ENCODE assay signal across 10 mouse cellular contexts in the genomic region with DNA sequence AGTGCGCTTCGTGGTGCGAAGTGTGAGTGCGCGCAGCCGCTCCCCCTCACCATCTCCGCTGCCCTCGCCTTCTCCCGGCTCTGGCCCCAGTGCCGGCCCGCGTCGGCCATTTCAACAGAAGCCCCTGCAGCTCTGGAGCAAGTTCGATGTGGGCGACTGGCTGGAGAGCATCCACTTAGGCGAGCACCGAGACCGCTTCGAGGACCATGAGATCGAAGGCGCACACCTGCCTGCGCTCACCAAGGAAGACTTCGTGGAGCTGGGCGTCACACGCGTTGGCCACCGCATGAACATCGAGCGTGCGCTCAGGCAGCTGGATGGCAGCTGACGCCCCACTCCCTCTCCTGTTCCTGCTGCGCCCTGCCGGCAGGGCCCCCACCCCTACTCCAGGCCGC. TPM values are rescaled to one million over a fixed set of nuclear protein-coding genes. Genes with fewer than 3 reads are reported as not detected.
DNase-seq lines count a peak whose midpoint lies in the region; ATAC-seq and TF ChIP-seq lines count a peak whose summit lies in the region.
"Had no signal": no experiment of that assay in that cellular context is flagged by ENCODE, and none has a peak within 500 bp of the region (broad histone marks: within the 10 kb centered on the region; RNA-seq: fewer than 3 reads in every experiment).

No protein-coding gene starts in this region.

- H3K9me3 ChIP-seq in heart, embryonic 11.5 days (replicated peaks; ENCODE audit: control insufficient read depth, low read length), result no peaks in the 10 kb centered on the region
- no peaks in the 10 kb centered on the region for H3K9me3 ChIP-seq in ES-Bruce4 (replicated peaks; ENCODE audit: control insufficient read depth, insufficient read depth, low read length, poor library complexity, severe bottlenecking)
- no peaks in the 10 kb centered on the region for H3K9me3 ChIP-seq in forebrain, embryonic 12.5 days
- H3K9me3 ChIP-seq in midbrain, embryonic 10.5 days (replicated peaks), result no peaks in the 10 kb centered on the region

- TF ChIP-seq CTCF in ES-Bruce4 (IDR thresholded peaks at IDR 0.05; ENCODE audit: low read depth, low read length), result no peak

- H3K27me3 ChIP-seq in heart, embryonic 11.5 days (ENCODE audit: control insufficient read depth, insufficient read depth, low read length), result peaks cover 38% of the 10 kb centered on the region
- H3K27me3 ChIP-seq in ES-Bruce4 (ENCODE audit: control insufficient read depth, insufficient read depth, low read length, poor library complexity, severe bottlenecking), result no peaks in the 10 kb centered on the region
- H3K27me3 ChIP-seq in forebrain, embryonic 12.5 days, result peaks cover 49% of the 10 kb centered on the region
- H3K27me3 ChIP-seq in midbrain, embryonic 10.5 days (ENCODE audit: low read depth, poor library complexity, severe bottlenecking), result peaks cover 50% of the 10 kb centered on the region

- H3K4me3 ChIP-seq in heart, embryonic 11.5 days (ENCODE audit: low read depth, low read length), result peak overlapping the region; percentile 36
- H3K4me3 ChIP-seq in ES-Bruce4 (ENCODE audit: low read depth, low read length), result peak overlapping the region; percentile 32
- H3K4me3 ChIP-seq in forebrain, embryonic 12.5 days (replicated peaks), result peak overlapping the region; percentile 23
- peak overlapping the region; percentile 47 for H3K4me3 ChIP-seq in midbrain, embryonic 10.5 days

- no peak for DNase-seq in heart, adult 18-20 months
- peak; percentile 42 for DNase-seq in midbrain, embryonic 10.5 days (ENCODE audit: low spot score)
- no peak for DNase-seq in adrenal gland, postnatal 10 days
- no peak for DNase-seq in left cerebral cortex, adult 18-20 months (ENCODE audit: low spot score in 2 of 2)
- DNase-seq: kidney, adult 8-10 months had no signal

- peak overlapping the region; percentile 56 for H3K4me2 ChIP-seq in heart, embryonic 11.5 days
- H3K4me2 ChIP-seq in forebrain, embryonic 12.5 days, result peak overlapping the region; percentile 37

- no peak overlapping the region for H3K27ac ChIP-seq in heart, embryonic 11.5 days (ENCODE audit: low read depth, low read length)
- H3K27ac ChIP-seq in ES-Bruce4 (ENCODE audit: insufficient read depth, low read length), result no peak overlapping the region
- H3K27ac ChIP-seq in forebrain, embryonic 12.5 days, result no peak overlapping the region
- peak overlapping the region; percentile 17; the same call in 1 of the 2 replicates for H3K27ac ChIP-seq in midbrain, embryonic 10.5 days (replicated peaks)

- no peak for ATAC-seq in heart, embryonic 11.5 days (replicated peaks; ENCODE audit: insufficient number of reproducible peaks, low FRiP score, low TSS enrichment)
- ATAC-seq in forebrain, embryonic 12.5 days (ENCODE audit: low FRiP score), result no peak
- ATAC-seq in monocyte, adult 5-6 weeks (replicated peaks; ENCODE audit: insufficient number of reproducible peaks, low FRiP score, low TSS enrichment, poor library complexity, severe bottlenecking), result no peak

- WGBS in heart, embryonic 11.5 days (ENCODE audit: insufficient replicate concordance), result 15% methylated on average over 34 of the region's 34 CpGs
- WGBS in forebrain, embryonic 12.5 days, result 1% methylated on average over 34 of the region's 34 CpGs
- WGBS in midbrain, embryonic 10.5 days, result 3% methylated on average over 34 of the region's 34 CpGs

- no peak overlapping the region for H3K9ac ChIP-seq in heart, embryonic 11.5 days (ENCODE audit: low read depth, low read length)
- H3K9ac ChIP-seq in ES-Bruce4 (ENCODE audit: low read depth, poor library complexity, severe bottlenecking), result peak overlapping the region; percentile 24; the same call in 1 of the 2 replicates
- 0 out of 2 replicates have a peak overlapping the region, but pooled peaks have one; percentile 14 for H3K9ac ChIP-seq in forebrain, embryonic 12.5 days

- no peak for TF ChIP-seq POLR2A in ES-Bruce4 (IDR thresholded peaks at IDR 0.05; ENCODE audit: insufficient read depth, low read length)

- H3K4me1 ChIP-seq in heart, embryonic 11.5 days (ENCODE audit: control insufficient read depth, insufficient read depth, low read length), result peaks cover 13% of the 10 kb centered on the region
- no peaks in the 10 kb centered on the region for H3K4me1 ChIP-seq in ES-Bruce4 (ENCODE audit: control insufficient read depth, insufficient read depth, low read length)
- H3K4me1 ChIP-seq in forebrain, embryonic 12.5 days, result peaks cover 24% of the 10 kb centered on the region
- H3K4me1 ChIP-seq in midbrain, embryonic 10.5 days, result peaks cover 37% of the 10 kb centered on the region

- TF ChIP-seq EP300 in ES-Bruce4 (IDR thresholded peaks at IDR 0.05; ENCODE audit: insufficient read depth, low read depth, low read length), result no peak

- no peaks in the 10 kb centered on the region for H3K36me3 ChIP-seq in heart, embryonic 11.5 days (ENCODE audit: control insufficient read depth, insufficient read depth, low read length)
- no peaks in the 10 kb centered on the region for H3K36me3 ChIP-seq in ES-Bruce4 (ENCODE audit: control insufficient read depth, insufficient read depth, low read length, poor library complexity, severe bottlenecking)
- H3K36me3 ChIP-seq in forebrain, embryonic 12.5 days (replicated peaks), result no peaks in the 10 kb centered on the region
- no peaks in the 10 kb centered on the region for H3K36me3 ChIP-seq in midbrain, embryonic 10.5 days

RNA-seq across cellular contexts. Expression of a gene that starts 10.1 kb away (rescaled TPM):
- polyA plus RNA-seq in heart, embryonic 11.5 days (2014; fragmentation: Nextera tagmentation; extraction: Ambion mirVana), result 0.20 TPM in 2 replicates
- under 1 TPM in 1 of 2 experiments, not detected in 1; 0.35 TPM for total RNA-seq in heart, adult 18-20 months (2021)
- not detected in 2 replicates for polyA plus RNA-seq in ES-Bruce4 (2011; ENCODE audit: insufficient read depth, insufficient read length, low read depth, missing spikeins)
- polyA plus RNA-seq in forebrain, embryonic 12.5 days (2016; fragmentation: Nextera tagmentation; extraction: Ambion mirVana), result 1.5 and 1.7 TPM in 2 replicates
- 0.10 and 0.47 TPM in 2 replicates for polyA plus RNA-seq in midbrain, embryonic 10.5 days (2016; fragmentation: Nextera tagmentation; extraction: Ambion mirVana)
- total RNA-seq in adrenal gland, postnatal 10 days (2021), result under 1 TPM; 0.45 to 0.76 TPM
- total RNA-seq in left cerebral cortex, adult 18-20 months (2021), result under 1 TPM; 0.79 to 0.89 TPM
- total RNA-seq in monocyte, adult 5-6 weeks (2017), result 0.85 TPM in 1 of 3 replicates, not detected in the others
- total RNA-seq: megakaryocyte progenitor cell, adult 5-6 weeks had no signal

RNA-seq across cellular contexts. Expression of a gene that starts 33.7 kb away (rescaled TPM):
- 25.8 and 27.5 TPM in 2 replicates for polyA plus RNA-seq in heart, embryonic 11.5 days (2014; fragmentation: Nextera tagmentation; extraction: Ambion mirVana)
- total RNA-seq in heart, adult 18-20 months (2021), result 1 to 10 TPM; 2.3 to 4.7 TPM
- 9.7 and 12.6 TPM in 2 replicates for polyA plus RNA-seq in ES-Bruce4 (2011; ENCODE audit: insufficient read depth, insufficient read length, low read depth, missing spikeins)
- polyA plus RNA-seq in forebrain, embryonic 12.5 days (2016; fragmentation: Nextera tagmentation; extraction: Ambion mirVana), result 60.7 and 62.8 TPM in 2 replicates
- 80.1 and 80.7 TPM in 2 replicates for polyA plus RNA-seq in midbrain, embryonic 10.5 days (2016; fragmentation: Nextera tagmentation; extraction: Ambion mirVana)
- 10 to 100 TPM in 1 of 2 experiments, 1 to 10 TPM in 1; 9.2 to 11.1 TPM for total RNA-seq in adrenal gland, postnatal 10 days (2021)
- 10 to 100 TPM; 32.6 to 40.3 TPM for total RNA-seq in left cerebral cortex, adult 18-20 months (2021)
- 0.87 to 1.2 TPM in 2 of 3 replicates, not detected in the other for total RNA-seq in monocyte, adult 5-6 weeks (2017)

RNA-seq across cellular contexts. Expression of a gene that starts 58.6 kb away (rescaled TPM):
- 2.1 and 2.7 TPM in 2 replicates for polyA plus RNA-seq in heart, embryonic 11.5 days (2014; fragmentation: Nextera tagmentation; extraction: Ambion mirVana)
- 10 to 100 TPM; 35.9 to 40.4 TPM for total RNA-seq in heart, adult 18-20 months (2021)
- 4.4 and 5.6 TPM in 2 replicates for polyA plus RNA-seq in ES-Bruce4 (2011; ENCODE audit: insufficient read depth, insufficient read length, low read depth, missing spikeins)
- polyA plus RNA-seq in forebrain, embryonic 12.5 days (2016; fragmentation: Nextera tagmentation; extraction: Ambion mirVana), result 7.9 and 8.8 TPM in 2 replicates
- polyA plus RNA-seq in midbrain, embryonic 10.5 days (2016; fragmentation: Nextera tagmentation; extraction: Ambion mirVana), result 2.1 and 2.6 TPM in 2 replicates
- total RNA-seq in adrenal gland, postnatal 10 days (2021), result 10 to 100 TPM; 54.1 to 67.5 TPM
- total RNA-seq in left cerebral cortex, adult 18-20 months (2021), result 100 to 1,000 TPM; 220 TPM
- not detected in 3 replicates for total RNA-seq in monocyte, adult 5-6 weeks (2017)

Comparison
In these comparisons a context has a peak if more than half of its experiments do, and no peak if none do; other contexts are left out.
1. RNA of a gene that starts 58.6 kb away (total RNA-seq): 220 TPM in left cerebral cortex, adult 18-20 months, 54.1 to 67.5 TPM in adrenal gland, postnatal 10 days and 35.9 to 40.4 TPM in heart, adult 18-20 months; not detected in monocyte, adult 5-6 weeks; every median in the first group is over 10 times any median in the second.
2. Peak in every context shown above with its lines, with median percentiles within 50 percentile points of each other: H3K4me3 ChIP-seq.